Mouse (Mus musculus): ENCODE results near the gene Gcsam. TPM values are rescaled to one million over a fixed set of nuclear protein-coding genes. Genes with fewer than 3 reads are reported as not detected.
A peak's percentile ranks its signal among the peaks of the same experiment; 100 is the strongest.

The Gcsam gene
- total RNA-seq (2021) = not detected
- long read RNA-seq, experiment 1 = 0 reads
- long read RNA-seq, experiment 2 = 0 reads

GRCm38 (mm10) chr16:45610267-45610666, at the start of gene Gcsam:
Gene Gcsam, plus strand, starts transcription at chr16:45610380.
- DNase-seq (ENCODE audit: low spot score in 2 of 2) = no peak

GRCm38 (mm10) chr16:45561747-45562146, 48.4 kb upstream of the Gcsam start:
- DNase-seq (ENCODE audit: low spot score in 2 of 2) = no peak

GRCm38 (mm10) chr16:45572307-45572706, 37.9 kb upstream of the Gcsam start:
- DNase-seq (ENCODE audit: low spot score in 2 of 2) = no peak

GRCm38 (mm10) chr16:45579883-45580282, 30.3 kb upstream of the Gcsam start:
- no peak for DNase-seq (ENCODE audit: low spot score in 2 of 2)

- DNase-seq (ENCODE audit: low spot score in 2 of 2) = peak in 1 of 2 experiments; percentile 10
These were observed 27.7 kb upstream of the Gcsam start for GRCm38 (mm10) chr16:45582512-45582911.

- DNase-seq (ENCODE audit: low spot score in 2 of 2) = no peak
These were observed 16.5 kb upstream of the Gcsam start for GRCm38 (mm10) chr16:45593656-45594055.

- no peak for DNase-seq (ENCODE audit: low spot score in 2 of 2)
These were observed 14.7 kb upstream of the Gcsam start for GRCm38 (mm10) chr16:45595494-45595893.

- peak in 1 of 2 experiments; percentile 33 for DNase-seq (ENCODE audit: low spot score in 2 of 2)
These were observed 1.7 kb upstream of the Gcsam start for GRCm38 (mm10) chr16:45608481-45608954.

- DNase-seq (ENCODE audit: low spot score in 2 of 2) = peak; percentile 11 to 19
These were observed 880 bp upstream of the Gcsam start for GRCm38 (mm10) chr16:45609300-45609699.

GRCm38 (mm10) chr16:45613247-45613646, 3.1 kb downstream of the Gcsam start:
- no peak for DNase-seq (ENCODE audit: low spot score in 2 of 2)

GRCm38 (mm10) chr16:45615944-45616343, 5.8 kb downstream of the Gcsam start:
- no peak for DNase-seq (ENCODE audit: low spot score in 2 of 2)

GRCm38 (mm10) chr16:45619751-45620375, 9.7 kb downstream of the Gcsam start:
- DNase-seq (ENCODE audit: low spot score in 2 of 2) = no peak

GRCm38 (mm10) chr16:45623230-45623629, 13.1 kb downstream of the Gcsam start:
- no peak for DNase-seq (ENCODE audit: low spot score in 2 of 2)

- DNase-seq (ENCODE audit: low spot score in 2 of 2) = no peak
These were observed 14.6 kb downstream of the Gcsam start for GRCm38 (mm10) chr16:45624791-45625190.

GRCm38 (mm10) chr16:45625342-45625741, 15.2 kb downstream of the Gcsam start:
- DNase-seq (ENCODE audit: low spot score in 2 of 2) = no peak

GRCm38 (mm10) chr16:45629497-45630105, 19.4 kb downstream of the Gcsam start:
- DNase-seq (ENCODE audit: low spot score in 2 of 2) = no peak

GRCm38 (mm10) chr16:45630347-45630960, 20.3 kb downstream of the Gcsam start:
- peak; percentile 45 to 60 for DNase-seq (ENCODE audit: low spot score in 2 of 2)

- DNase-seq (ENCODE audit: low spot score in 2 of 2) = no peak
These were observed 22.2 kb downstream of the Gcsam start for GRCm38 (mm10) chr16:45632420-45632819.

GRCm38 (mm10) chr16:45635826-45636225, 25.6 kb downstream of the Gcsam start:
- peak in 1 of 2 experiments; percentile 12 for DNase-seq (ENCODE audit: low spot score in 2 of 2)

GRCm38 (mm10) chr16:45640070-45640762, 30.0 kb downstream of the Gcsam start:
- DNase-seq (ENCODE audit: low spot score in 2 of 2) = no peak

GRCm38 (mm10) chr16:45641301-45641700, 31.1 kb downstream of the Gcsam start:
- no peak for DNase-seq (ENCODE audit: low spot score in 2 of 2)

GRCm38 (mm10) chr16:45643944-45644343, 33.8 kb downstream of the Gcsam start:
- no peak for DNase-seq (ENCODE audit: low spot score in 2 of 2)

Measured in layer of hippocampus, postnatal 14 days (tissue).